21 mouse cellular contexts compared by ENCODE assay signal in the genomic region with DNA sequence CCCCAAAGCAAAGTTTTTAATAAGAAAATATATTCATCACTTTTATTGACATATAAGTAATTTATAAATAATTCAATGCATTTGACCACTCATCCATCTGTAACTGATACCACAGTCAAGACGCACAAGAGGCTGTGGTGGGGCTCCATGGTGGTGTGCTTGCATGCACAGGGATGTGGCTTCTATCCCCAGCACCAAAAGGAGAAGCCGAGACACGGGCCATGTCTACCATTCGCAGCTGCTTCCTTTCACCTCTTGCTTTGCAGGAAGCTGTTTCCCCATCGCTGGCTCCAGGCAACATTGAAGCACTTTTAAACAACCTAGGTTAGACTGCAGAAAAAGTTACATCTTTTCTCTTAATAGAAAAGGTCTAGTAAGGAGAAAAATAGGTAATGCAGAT.
"Had no signal": no experiment of that assay in that cellular context is flagged by ENCODE, and none has a peak within 500 bp of the region (broad histone marks: within the 10 kb centered on the region; RNA-seq: fewer than 3 reads in every experiment).

No protein-coding gene starts in this region.

- H3K27ac ChIP-seq: kidney, postnatal 0 days; layer of hippocampus, adult 2 months; liver, embryonic 14.5 days; lung, embryonic 15.5 days; midbrain, embryonic 12.5 days; midbrain, embryonic 15.5 days; neural tube, embryonic 13.5 days; stomach, postnatal 0 days had no signal

- H3K4me2 ChIP-seq: liver, embryonic 11.5 days; lung, embryonic 15.5 days; midbrain, embryonic 12.5 days; midbrain, embryonic 15.5 days; neural tube, embryonic 13.5 days had no signal

- H3K36me3 ChIP-seq: lung, embryonic 15.5 days; midbrain, embryonic 12.5 days; midbrain, embryonic 15.5 days; neural tube, embryonic 13.5 days had no signal

- H3K27me3 ChIP-seq: lung, embryonic 15.5 days; midbrain, embryonic 12.5 days; midbrain, embryonic 15.5 days; neural tube, embryonic 13.5 days had no signal

- H3K4me3 ChIP-seq: layer of hippocampus, adult 2 months; lung, embryonic 15.5 days; midbrain, embryonic 12.5 days; midbrain, embryonic 15.5 days; neural tube, embryonic 13.5 days had no signal

- ATAC-seq: midbrain, embryonic 15.5 days had no signal

- H3K4me1 ChIP-seq: lung, embryonic 15.5 days; midbrain, embryonic 12.5 days; midbrain, embryonic 15.5 days; neural tube, embryonic 13.5 days had no signal

- H3K9me3 ChIP-seq: lung, embryonic 15.5 days; midbrain, embryonic 15.5 days had no signal

- H3K9ac ChIP-seq: liver, embryonic 14.5 days; lung, embryonic 15.5 days; midbrain, embryonic 12.5 days; midbrain, embryonic 15.5 days; neural tube, embryonic 13.5 days had no signal

- DNase-seq: kidney, adult 2 months; kidney, postnatal 25 days; layer of hippocampus, adult 9-11 months; lung, adult 18-20 months; lung, postnatal 10 days; lung, postnatal 36 days; retina, postnatal 1 day; right cerebral cortex, postnatal 25 days; spleen, adult 18-20 months; thymus, adult 2 months; thymus, postnatal 14 days; thymus, postnatal 4 days had no signal
